Mouse (Mus musculus): ENCODE measurements around the gene Acp7. TPM values are rescaled to one million over a fixed set of nuclear protein-coding genes. Genes with fewer than 3 reads are reported as not detected.

The Acp7 gene
- polyA plus RNA-seq, 1 experiment from 2014 or later: not detected

DNA sequence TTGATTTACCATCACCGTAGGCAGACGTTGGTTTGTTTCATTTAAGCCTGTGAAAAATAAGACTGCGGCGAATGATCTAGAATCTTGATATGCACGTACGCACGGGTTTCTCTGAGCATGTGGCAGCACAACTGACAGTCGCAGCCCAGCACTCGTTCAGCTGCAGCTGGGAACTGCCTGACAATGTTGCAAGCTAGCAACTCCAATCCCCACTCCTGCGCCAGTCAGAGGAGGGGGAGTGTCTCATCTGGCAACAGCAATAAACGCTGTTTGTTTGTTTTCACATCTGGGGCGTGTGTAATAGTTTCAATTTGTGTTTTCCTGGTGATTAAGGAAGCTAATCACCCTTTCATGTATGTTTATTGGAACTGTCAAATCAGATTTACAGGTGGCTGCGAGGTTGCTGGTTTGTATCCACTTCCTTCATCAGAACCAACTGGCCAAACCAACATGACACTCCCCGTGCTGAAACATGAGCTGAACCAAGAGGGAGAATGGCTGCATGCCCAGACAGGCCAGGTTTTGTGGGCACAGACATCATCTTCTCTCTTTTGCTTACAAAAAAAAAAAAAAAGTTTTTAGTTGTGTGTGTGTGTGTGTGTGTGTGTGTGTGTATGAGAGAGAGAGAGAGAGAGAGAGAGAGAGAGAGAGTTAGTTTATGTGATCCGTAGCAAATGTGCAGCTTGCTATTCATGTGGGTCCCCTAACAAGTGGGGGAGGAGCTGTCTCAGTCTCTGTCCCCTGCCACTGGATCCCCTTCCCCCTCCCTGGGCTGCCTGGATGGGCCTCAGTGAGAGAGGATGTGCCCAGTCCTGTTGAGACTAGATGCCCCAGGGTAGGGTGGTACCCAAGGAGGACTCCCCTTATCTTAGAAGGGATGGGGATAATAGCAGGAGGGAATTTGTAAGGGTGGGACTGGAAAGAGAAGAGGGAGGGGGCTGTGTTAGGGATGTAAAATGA is 34.8 kb upstream of the Acp7 start:
- no peak overlapping the region for H3K27ac ChIP-seq (replicated peaks; ENCODE audit: low read depth, low read length)
- no peaks in the 10 kb centered on the region for H3K4me1 ChIP-seq (ENCODE audit: control insufficient read depth, insufficient read depth, low read length)
- H3K4me2 ChIP-seq (ENCODE audit: low read depth, low read length): peak overlapping the region; percentile 21; the same call in 1 of the 2 replicates
- no peaks in the 10 kb centered on the region for H3K36me3 ChIP-seq (replicated peaks; ENCODE audit: control insufficient read depth, insufficient read depth, low read depth, low read length)
- DNase-seq (ENCODE audit: low spot score): peak; percentile 64
- peak; percentile 78; the same call in 1 of the 2 replicates for ATAC-seq (replicated peaks; ENCODE audit: insufficient number of reproducible peaks, low FRiP score, low TSS enrichment, low read depth)
- 28% methylated on average over 15 of the region's 15 CpGs for WGBS
- H3K27me3 ChIP-seq (ENCODE audit: control insufficient read depth, insufficient read depth, low read length): no peaks in the 10 kb centered on the region
- H3K9ac ChIP-seq (replicated peaks; ENCODE audit: low read length): 0 out of 2 replicates have a peak overlapping the region, but pooled peaks have one; percentile 6
- H3K9me3 ChIP-seq (replicated peaks; ENCODE audit: control insufficient read depth, low read length): no peaks in the 10 kb centered on the region
- H3K4me3 ChIP-seq (ENCODE audit: low read depth, low read length): no peak overlapping the region

DNA sequence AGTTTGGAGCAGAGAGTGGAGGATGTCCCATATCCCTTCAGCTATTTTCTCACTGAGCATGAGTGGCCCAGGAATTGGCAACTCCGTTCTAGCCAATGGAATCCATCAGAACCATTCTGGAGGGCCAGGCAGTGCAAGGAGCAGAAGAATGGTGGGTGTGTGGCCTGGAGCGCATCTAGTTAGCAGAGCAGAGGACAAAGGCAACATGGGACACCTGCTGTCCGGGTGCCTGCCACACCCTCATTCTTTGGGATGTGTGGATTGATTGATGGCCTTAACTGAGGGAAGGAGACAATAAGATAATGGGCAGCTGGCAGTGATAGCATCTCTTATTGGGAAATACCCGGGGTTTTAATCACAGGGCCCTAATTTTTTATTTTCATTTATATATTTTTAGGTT is 25.3 kb upstream of the Acp7 start:
- WGBS: 70% methylated on average over 4 of the region's 4 CpGs

GRCm38 (mm10) chr7:28651157-28651556 is 20.0 kb upstream of the Acp7 start:
- no peak overlapping the region for H3K27ac ChIP-seq (replicated peaks; ENCODE audit: low read depth, low read length)
- no peak for ATAC-seq (replicated peaks; ENCODE audit: insufficient number of reproducible peaks, low FRiP score, low TSS enrichment, low read depth)
- WGBS: 89% methylated on average over 2 of the region's 2 CpGs

More for the DNA sequence above, 25.3 kb upstream of the Acp7 start:
- ATAC-seq (replicated peaks; ENCODE audit: insufficient number of reproducible peaks, low FRiP score, low TSS enrichment, low read depth): no peak
- no peaks in the 10 kb centered on the region for H3K4me1 ChIP-seq (ENCODE audit: control insufficient read depth, insufficient read depth, low read length)
- H3K27me3 ChIP-seq (ENCODE audit: control insufficient read depth, insufficient read depth, low read length): no peaks in the 10 kb centered on the region
- no peak for DNase-seq (ENCODE audit: low spot score)
- no peaks in the 10 kb centered on the region for H3K36me3 ChIP-seq (replicated peaks; ENCODE audit: control insufficient read depth, insufficient read depth, low read depth, low read length)
- H3K9ac ChIP-seq (replicated peaks; ENCODE audit: low read length): no peak overlapping the region
- H3K9me3 ChIP-seq (replicated peaks; ENCODE audit: control insufficient read depth, low read length): no peaks in the 10 kb centered on the region
- no peak overlapping the region for H3K27ac ChIP-seq (replicated peaks; ENCODE audit: low read depth, low read length)
- no peak overlapping the region for H3K4me2 ChIP-seq (ENCODE audit: low read depth, low read length)
- H3K4me3 ChIP-seq (ENCODE audit: low read depth, low read length): no peak overlapping the region

DNA sequence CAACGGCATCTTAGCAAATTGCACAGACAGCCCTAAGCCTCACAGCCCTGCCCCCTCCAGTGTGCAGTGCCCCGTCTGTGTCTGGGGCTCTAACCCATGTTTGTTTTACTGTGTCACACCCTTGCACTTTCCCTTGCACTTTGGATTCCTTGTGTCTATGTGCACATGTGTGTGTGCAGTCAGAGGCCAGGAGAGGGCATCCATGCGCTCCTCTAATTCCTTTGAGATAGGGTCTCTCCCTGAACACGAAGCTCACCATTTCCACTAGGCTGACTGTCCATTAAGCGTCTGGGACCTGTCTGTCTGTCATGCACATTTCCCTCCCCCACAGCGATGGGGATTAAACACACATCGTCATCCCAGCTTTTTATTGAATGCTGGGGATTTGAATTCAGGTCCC is 15.9 kb upstream of the Acp7 start:
- Histone ChIP-seq H3K36me3 (replicated peaks; ENCODE audit: control insufficient read depth, insufficient read depth, low read depth, low read length) (no peaks in the 10 kb centered on the region), H3K4me3 (ENCODE audit: low read depth, low read length) (no peak overlapping the region), H3K27ac (replicated peaks; ENCODE audit: low read depth, low read length) (no peak overlapping the region), H3K4me1 (ENCODE audit: control insufficient read depth, insufficient read depth, low read length) (no peaks in the 10 kb centered on the region), H3K9ac (replicated peaks; ENCODE audit: low read length) (no peak overlapping the region), H3K9me3 (replicated peaks; ENCODE audit: control insufficient read depth, low read length) (no peaks in the 10 kb centered on the region), H3K4me2 (ENCODE audit: low read depth, low read length) (no peak overlapping the region), H3K27me3 (ENCODE audit: control insufficient read depth, insufficient read depth, low read length) (no peaks in the 10 kb centered on the region)
- ATAC-seq (replicated peaks; ENCODE audit: insufficient number of reproducible peaks, low FRiP score, low TSS enrichment, low read depth) (no peak), DNase-seq (ENCODE audit: low spot score) (no peak)
- WGBS: 52% methylated on average over 7 of the region's 7 CpGs

More at GRCm38 (mm10) chr7:28651157-28651556, 20.0 kb upstream of the Acp7 start:
- no peaks in the 10 kb centered on the region for H3K36me3 ChIP-seq (replicated peaks; ENCODE audit: control insufficient read depth, insufficient read depth, low read depth, low read length)
- DNase-seq (ENCODE audit: low spot score): no peak
- H3K4me2 ChIP-seq (ENCODE audit: low read depth, low read length): no peak overlapping the region
- H3K4me1 ChIP-seq (ENCODE audit: control insufficient read depth, insufficient read depth, low read length): no peaks in the 10 kb centered on the region
- no peaks in the 10 kb centered on the region for H3K27me3 ChIP-seq (ENCODE audit: control insufficient read depth, insufficient read depth, low read length)
- H3K4me3 ChIP-seq (ENCODE audit: low read depth, low read length): no peak overlapping the region
- H3K9me3 ChIP-seq (replicated peaks; ENCODE audit: control insufficient read depth, low read length): no peaks in the 10 kb centered on the region
- no peak overlapping the region for H3K9ac ChIP-seq (replicated peaks; ENCODE audit: low read length)

GRCm38 (mm10) chr7:28645947-28646475 is 14.9 kb upstream of the Acp7 start:
- 88% methylated on average over 2 of the region's 2 CpGs for WGBS
- Histone ChIP-seq H3K27ac (replicated peaks; ENCODE audit: low read depth, low read length) (no peak overlapping the region), H3K4me1 (ENCODE audit: control insufficient read depth, insufficient read depth, low read length) (no peaks in the 10 kb centered on the region), H3K4me3 (ENCODE audit: low read depth, low read length) (no peak overlapping the region), H3K9me3 (replicated peaks; ENCODE audit: control insufficient read depth, low read length) (no peaks in the 10 kb centered on the region), H3K4me2 (ENCODE audit: low read depth, low read length) (no peak overlapping the region), H3K36me3 (replicated peaks; ENCODE audit: control insufficient read depth, insufficient read depth, low read depth, low read length) (no peaks in the 10 kb centered on the region), H3K9ac (replicated peaks; ENCODE audit: low read length) (no peak overlapping the region), H3K27me3 (ENCODE audit: control insufficient read depth, insufficient read depth, low read length) (no peaks in the 10 kb centered on the region)
- ATAC-seq (replicated peaks; ENCODE audit: insufficient number of reproducible peaks, low FRiP score, low TSS enrichment, low read depth) (no peak), DNase-seq (ENCODE audit: low spot score) (no peak)

DNA sequence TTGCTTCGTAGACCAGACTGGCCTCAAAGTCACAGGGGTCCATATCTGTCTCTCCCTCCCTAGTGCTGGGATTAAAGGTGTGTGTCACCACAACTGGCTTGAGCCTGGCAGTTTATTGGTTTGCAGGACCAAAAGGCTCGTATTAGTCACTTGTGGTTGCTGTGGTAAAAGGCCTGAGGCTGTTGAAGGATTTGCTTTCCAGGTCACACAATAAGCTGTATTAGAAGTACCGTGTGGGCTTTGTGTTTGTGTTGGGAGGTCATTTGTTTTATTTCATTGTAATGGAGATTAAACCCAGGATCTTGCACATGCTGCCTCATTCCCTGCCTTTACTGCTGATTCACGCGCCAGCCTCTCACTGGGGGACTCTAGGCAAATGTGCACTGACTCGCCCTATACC is 14.2 kb upstream of the Acp7 start:
- no peak overlapping the region for H3K4me3 ChIP-seq (ENCODE audit: low read depth, low read length)
- no peak overlapping the region for H3K4me2 ChIP-seq (ENCODE audit: low read depth, low read length)
- ATAC-seq (replicated peaks; ENCODE audit: insufficient number of reproducible peaks, low FRiP score, low TSS enrichment, low read depth): no peak
- H3K27me3 ChIP-seq (ENCODE audit: control insufficient read depth, insufficient read depth, low read length): no peaks in the 10 kb centered on the region
- H3K9ac ChIP-seq (replicated peaks; ENCODE audit: low read length): no peak overlapping the region
- no peaks in the 10 kb centered on the region for H3K4me1 ChIP-seq (ENCODE audit: control insufficient read depth, insufficient read depth, low read length)
- no peaks in the 10 kb centered on the region for H3K36me3 ChIP-seq (replicated peaks; ENCODE audit: control insufficient read depth, insufficient read depth, low read depth, low read length)
- H3K9me3 ChIP-seq (replicated peaks; ENCODE audit: control insufficient read depth, low read length): no peaks in the 10 kb centered on the region
- 67% methylated on average over 6 of the region's 6 CpGs for WGBS
- no peak for DNase-seq (ENCODE audit: low spot score)
- H3K27ac ChIP-seq (replicated peaks; ENCODE audit: low read depth, low read length): no peak overlapping the region

GRCm38 (mm10) chr7:28641546-28641945 is 10.4 kb upstream of the Acp7 start:
- WGBS: 58% methylated on average over 8 of the region's 8 CpGs

DNA sequence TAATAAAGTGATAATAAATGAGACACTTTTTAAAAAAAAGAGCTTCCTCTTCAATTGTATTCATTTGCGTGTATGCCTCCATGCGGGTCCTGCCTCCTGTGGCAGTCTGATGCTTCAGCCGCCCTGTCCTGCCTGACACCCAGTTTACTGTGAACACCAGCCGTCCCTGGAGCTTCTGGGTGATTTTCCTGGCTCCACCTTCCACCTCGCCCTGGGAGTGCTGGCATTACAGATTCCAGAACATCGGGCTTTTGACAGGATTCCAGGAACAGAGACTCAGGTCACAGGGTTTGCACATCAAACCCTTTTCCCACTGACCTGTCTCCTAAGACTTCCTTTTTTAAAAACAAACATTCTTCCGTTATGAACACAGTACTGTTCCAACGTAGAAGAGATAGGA is 6.4 kb upstream of the Acp7 start:
- Histone ChIP-seq H3K4me1 (ENCODE audit: control insufficient read depth, insufficient read depth, low read length) (no peaks in the 10 kb centered on the region), H3K9me3 (replicated peaks; ENCODE audit: control insufficient read depth, low read length) (no peaks in the 10 kb centered on the region), H3K27me3 (ENCODE audit: control insufficient read depth, insufficient read depth, low read length) (0 out of 2 replicates have a peak, but pooled peaks cover 2% of the 10 kb centered on the region), H3K4me3 (ENCODE audit: low read depth, low read length) (no peak overlapping the region), H3K9ac (replicated peaks; ENCODE audit: low read length) (no peak overlapping the region), H3K27ac (replicated peaks; ENCODE audit: low read depth, low read length) (no peak overlapping the region), H3K36me3 (replicated peaks; ENCODE audit: control insufficient read depth, insufficient read depth, low read depth, low read length) (no peaks in the 10 kb centered on the region), H3K4me2 (ENCODE audit: low read depth, low read length) (no peak overlapping the region)
- 16% methylated on average over 8 of the region's 8 CpGs for WGBS
- DNase-seq (ENCODE audit: low spot score): no peak
- no peak for ATAC-seq (replicated peaks; ENCODE audit: insufficient number of reproducible peaks, low FRiP score, low TSS enrichment, low read depth)

More at GRCm38 (mm10) chr7:28641546-28641945, 10.4 kb upstream of the Acp7 start:
- H3K9me3 ChIP-seq (replicated peaks; ENCODE audit: control insufficient read depth, low read length): no peaks in the 10 kb centered on the region
- no peak overlapping the region for H3K27ac ChIP-seq (replicated peaks; ENCODE audit: low read depth, low read length)
- no peak for ATAC-seq (replicated peaks; ENCODE audit: insufficient number of reproducible peaks, low FRiP score, low TSS enrichment, low read depth)
- H3K4me3 ChIP-seq (ENCODE audit: low read depth, low read length): no peak overlapping the region
- no peaks in the 10 kb centered on the region for H3K36me3 ChIP-seq (replicated peaks; ENCODE audit: control insufficient read depth, insufficient read depth, low read depth, low read length)
- H3K27me3 ChIP-seq (ENCODE audit: control insufficient read depth, insufficient read depth, low read length): no peaks in the 10 kb centered on the region
- H3K4me2 ChIP-seq (ENCODE audit: low read depth, low read length): no peak overlapping the region
- no peak for DNase-seq (ENCODE audit: low spot score)
- no peak overlapping the region for H3K9ac ChIP-seq (replicated peaks; ENCODE audit: low read length)
- H3K4me1 ChIP-seq (ENCODE audit: control insufficient read depth, insufficient read depth, low read length): no peaks in the 10 kb centered on the region

Data from embryonic facial prominence, embryonic 11.5 days (tissue).